Mouse (Mus musculus) lung, postnatal 0 days (tissue): ENCODE data around the gene Selenof.

Experiments used
- CTCF ChIP-seq: IDR thresholded peaks from 2 replicates; pipeline ENCODE4 v1.5.1; 2016; ENCODE audit warnings: antibody characterized with exemption, mild to moderate bottlenecking
- EP300 ChIP-seq: IDR thresholded peaks from 2 replicates; pipeline ENCODE4 v1.6.1; 2016; ENCODE audit warnings: antibody characterized with exemption, mild to moderate bottlenecking, control low read depth

- TF ChIP-seq CTCF: no peak
- 0 out of 2 replicates have a peak, but pooled peaks have one; percentile 52 for TF ChIP-seq EP300
These were observed 41.6 kb downstream of the Selenof start for GRCm38 (mm10) chr3:144611626-144612271.
